Mouse (Mus musculus) left cerebral cortex, postnatal 14 days (tissue): ENCODE data around the gene Gabarap. TPM values are rescaled to one million over a fixed set of nuclear protein-coding genes. Genes with fewer than 3 reads are reported as not detected.

Source experiments
- DNase-seq, 2 experiments: peaks; one replicate each; pipeline ENCODE4 v3.0.0; 2021 to 2022; ENCODE audit warnings: low spot score in 2 of 2, mixed read lengths in 1 of 2
- intact Hi-C: fragments of 180-260 bp; cut with DNase I; formaldehyde crosslinking; loops from one replicate; pipeline ENCODE4 v1.15.1; 2025
- total RNA-seq, 2 experiments: library from RNA; stranded (reverse); gene quantifications; 2 replicates each; pipeline ENCODE4 v1.2.3; 2021

The Gabarap gene
- total RNA-seq, 2 experiments from 2014 or later = 213 to 217 TPM

DNA sequence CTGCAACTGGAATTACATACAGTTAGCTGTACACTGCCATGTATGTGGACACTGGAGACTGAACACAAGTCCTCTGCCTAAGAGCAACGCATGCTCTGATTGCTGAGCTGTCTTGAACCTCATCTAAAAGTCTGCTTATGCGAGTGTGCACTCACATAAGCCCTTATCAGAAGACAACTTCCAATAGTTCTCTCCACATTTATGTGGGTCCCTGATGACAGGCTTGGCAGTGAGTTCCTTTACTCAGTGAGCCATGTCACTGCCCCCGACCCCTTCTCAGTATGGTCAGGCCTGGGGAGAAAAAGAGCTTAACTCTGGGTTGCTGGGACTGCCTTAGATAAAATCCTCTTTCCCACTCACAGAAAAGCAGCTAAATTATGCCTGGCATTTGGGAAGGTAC lies 25.7 kb downstream of the Gabarap start, which contains the start of gene Dlg4:
Gene Dlg4, plus strand, starts transcription at position 274 of the 400 bp plus-strand sequence.
- DNase-seq = no peak
- intact Hi-C loops = no loop called here

DNA sequence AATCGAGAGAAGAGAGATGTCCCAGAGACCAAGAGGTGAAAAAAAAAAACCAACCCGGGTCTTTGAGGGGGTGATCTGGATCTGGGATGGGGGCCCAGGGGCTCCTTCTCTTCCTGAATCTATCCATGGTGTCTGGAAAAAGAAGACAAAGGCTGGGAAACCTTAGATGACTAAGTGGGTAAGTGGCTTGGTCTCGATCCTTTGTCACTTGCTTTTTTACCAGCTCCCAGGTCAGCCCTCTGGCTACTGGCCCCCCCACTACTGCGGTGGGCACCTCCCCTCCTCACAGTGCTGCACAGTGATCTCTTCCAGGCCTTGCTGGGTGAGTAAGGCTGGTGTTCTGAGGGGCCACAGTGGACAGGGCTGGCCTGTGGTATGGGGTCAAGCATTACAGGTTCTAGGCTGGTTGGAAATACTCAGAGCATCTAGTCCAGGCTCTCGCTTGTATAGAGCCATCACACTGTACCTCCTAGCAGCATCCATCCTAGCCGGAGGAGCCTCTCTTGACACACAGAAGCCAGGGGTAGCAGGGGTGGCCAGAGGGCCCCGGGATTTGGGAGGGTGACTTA lies 26.3 kb downstream of the Gabarap start:
- intact Hi-C loops = no loop called here
- no peak for DNase-seq

DNA sequence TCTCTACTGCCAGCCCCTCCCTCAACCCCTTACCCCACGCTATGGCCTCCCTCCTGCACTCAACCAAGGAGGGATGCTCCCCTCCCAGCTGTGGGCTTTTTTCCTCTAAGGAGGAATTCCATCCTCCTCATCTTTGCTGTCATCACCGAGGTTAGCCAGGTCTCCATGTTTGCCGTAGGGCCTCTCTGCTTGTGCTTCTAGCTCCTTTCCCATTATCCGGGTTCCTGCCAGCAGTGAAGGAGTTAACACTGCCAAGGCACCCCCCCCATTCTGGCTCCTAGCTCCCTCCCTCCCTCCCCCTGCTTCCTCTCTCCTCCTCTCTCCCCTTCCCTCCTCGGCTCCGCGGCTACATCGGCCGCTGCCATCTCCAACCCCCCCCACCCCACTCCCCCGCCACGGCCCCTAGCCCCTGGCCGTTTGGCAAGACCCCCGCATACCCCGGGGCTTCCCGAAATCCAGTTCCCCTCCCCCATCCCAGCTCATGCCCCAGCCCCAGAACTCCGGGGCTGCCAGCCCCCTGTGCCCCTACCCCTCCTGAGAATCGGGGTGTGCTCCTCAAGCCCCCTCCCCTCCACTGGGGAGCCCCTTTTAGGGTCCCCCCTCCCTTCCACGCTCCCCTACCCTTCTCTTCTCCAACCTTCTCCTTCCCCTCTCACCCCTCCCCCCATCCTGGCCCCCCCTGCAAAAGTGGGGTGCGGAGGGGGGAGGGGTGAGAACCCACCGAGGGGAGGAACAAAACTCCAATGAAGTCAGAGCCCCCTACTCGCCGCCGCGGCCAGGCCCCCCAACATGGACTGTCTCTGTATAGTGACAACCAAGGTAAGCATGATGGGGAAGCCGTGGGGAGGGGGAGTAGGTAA lies 27.4 kb downstream of the Gabarap start:
- intact Hi-C loops = no loop called here
- DNase-seq = peak; percentile 80 to 85

DNA sequence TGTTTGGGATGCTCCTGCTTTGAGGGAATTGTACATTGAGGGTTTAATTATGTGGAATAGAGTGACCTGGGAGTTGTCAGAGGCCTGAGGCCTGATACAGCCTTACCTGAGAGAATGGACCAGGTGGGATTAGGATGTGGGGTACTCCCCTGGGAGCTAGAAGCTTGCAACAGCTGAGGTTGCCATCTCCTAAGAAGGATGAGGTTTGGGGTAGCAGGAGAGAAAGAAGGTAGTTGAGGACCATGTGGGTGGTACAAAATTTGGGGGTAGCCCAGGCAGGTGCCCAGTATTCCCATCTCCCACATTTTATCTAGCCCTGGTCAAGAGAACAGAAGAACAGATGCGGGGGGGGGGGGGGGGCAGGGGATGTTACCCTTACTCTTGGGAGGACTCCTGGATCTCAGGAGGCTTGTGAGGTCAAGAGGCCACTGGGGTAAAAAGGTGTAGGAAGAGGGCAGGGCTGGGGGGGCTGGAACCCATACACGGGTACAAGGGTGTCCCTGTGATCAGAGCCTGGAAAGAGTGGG lies 28.6 kb downstream of the Gabarap start:
- DNase-seq = no peak
- intact Hi-C loops = no loop called here

DNA sequence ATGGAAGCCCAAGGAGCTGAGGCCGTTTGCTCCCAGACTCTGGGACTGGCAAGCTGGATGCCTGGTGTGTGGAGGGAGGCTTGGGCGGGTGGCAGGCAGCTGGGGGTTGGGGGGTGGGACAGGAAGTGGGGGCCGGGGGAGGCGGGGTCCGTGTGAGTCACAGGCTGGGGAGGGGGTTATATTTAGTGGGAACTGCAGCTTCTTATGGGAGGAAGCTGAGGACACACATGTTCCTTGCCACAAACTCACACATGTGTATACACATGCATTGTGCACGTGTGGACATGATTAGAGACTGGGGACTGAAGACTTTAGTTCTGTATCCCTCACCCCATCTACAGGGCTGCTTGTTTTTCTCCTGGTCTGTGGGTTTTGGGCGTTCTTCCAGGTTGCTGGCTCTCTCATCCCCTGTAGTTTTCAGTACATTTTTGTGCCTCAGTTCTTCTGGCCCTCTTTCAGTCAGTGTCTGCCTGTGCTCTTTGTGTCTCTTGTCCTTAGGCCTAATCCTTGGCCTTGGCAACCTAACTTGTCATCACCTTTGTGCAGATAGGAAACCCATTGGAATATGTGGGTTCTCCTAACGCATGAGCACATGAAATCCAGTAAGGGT lies 29.2 kb downstream of the Gabarap start:
- intact Hi-C loops = no loop called here

DNA sequence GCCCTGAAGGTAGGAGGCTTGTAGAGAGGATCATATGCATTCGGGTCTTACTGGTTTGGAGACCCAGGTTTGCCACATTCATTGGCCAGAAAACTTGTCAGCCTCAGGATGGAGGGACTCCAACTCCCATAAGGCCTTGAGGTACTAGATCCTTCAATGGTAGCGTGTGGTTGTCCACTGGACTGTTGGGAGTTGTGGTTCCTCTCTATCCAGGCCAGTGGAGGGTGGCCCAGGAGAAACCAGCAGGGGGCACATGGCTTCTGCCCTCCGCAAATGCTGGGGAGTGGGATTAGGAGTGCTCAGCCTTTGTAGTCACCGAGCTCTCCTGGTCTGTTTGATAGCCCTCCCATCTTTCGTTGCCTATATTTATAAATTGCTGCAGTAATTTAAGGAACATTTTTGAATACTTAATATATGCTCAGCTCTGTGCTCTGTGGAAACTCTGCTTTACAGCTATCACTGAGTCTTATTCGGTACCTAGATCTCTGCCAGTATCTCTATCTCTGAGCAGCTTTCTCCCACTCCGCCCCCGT lies 29.9 kb downstream of the Gabarap start:
- peak; percentile 74 to 89 for DNase-seq
- intact Hi-C loops = no loop called here

More for the DNA sequence above, 29.2 kb downstream of the Gabarap start:
- peak; percentile 61 to 65 for DNase-seq

DNA sequence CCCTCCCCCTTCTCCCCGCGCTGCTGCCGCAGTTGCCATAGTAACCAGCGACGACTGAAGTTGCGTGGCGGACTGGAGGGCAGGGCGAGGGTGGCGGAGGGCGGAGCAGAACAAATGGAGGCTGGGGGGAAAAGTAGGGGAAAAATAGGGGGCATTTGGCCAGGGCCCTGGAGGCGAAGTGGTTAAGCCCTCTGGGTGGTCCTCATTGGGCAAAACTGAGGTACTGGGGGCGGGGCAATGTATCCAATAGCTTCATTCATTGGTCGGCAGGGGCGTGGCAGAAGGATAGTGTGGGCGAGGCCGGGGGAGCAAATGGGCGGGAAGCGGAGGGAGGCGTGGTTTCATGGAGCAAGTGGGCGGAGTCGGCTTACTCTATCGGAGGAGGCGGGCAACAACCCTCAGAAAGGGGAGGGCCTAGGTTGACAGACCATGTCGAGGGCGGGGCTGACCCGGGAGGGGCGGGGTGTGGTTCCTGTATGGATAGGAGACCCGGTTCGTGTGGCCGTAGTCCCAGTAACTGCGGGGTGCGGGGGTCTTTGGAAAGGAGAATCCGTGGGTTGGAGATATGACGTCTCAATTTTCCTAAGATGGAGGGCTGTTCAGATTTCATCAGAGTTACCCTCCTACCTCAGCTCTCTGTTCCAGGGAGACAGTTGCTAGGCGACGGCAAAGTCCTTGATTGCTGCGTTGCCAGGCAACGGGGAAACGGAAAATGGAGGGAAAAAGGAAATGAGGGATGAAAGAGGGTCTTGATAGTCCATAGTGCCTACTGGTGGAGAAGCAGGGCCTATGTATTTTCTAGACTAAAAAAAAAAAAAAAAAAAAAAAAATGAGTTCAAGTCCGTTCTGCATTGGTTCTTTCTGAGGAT lies 30.6 kb downstream of the Gabarap start:
- DNase-seq = peak; percentile 98 to 99
- intact Hi-C loops = no loop called here

DNA sequence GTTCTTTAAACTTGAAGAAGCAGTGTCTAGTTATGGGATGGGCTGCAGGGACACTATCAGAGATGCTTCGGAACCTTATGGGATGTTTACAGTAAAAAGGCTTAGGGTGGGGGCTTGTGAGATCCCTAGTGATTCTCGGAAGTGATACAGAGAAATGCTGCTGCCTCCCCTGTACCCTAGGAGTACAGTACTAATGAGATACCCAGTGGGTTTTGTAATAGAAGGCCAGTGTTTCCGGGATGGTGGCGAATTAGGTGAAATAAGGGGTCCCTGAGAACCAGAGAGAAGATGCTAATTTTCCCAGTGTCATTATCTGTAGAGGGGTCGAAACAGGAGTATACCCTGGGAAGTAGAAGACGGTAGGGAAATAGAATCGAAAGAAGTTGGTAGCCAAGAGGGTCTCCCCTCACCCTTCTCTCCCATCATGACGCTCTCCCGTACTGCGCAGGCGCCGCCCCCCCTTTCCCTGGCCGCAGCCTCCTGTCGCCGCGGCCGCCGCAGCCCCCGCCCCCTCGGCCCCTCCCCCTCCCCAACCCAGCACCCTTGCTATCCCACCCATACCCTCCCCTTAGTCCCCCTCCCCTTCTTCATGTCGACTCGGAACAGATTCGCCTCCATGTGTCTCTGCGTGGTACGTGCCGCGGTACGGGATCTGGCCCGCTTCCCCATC lies 32.7 kb downstream of the Gabarap start:
- intact Hi-C loops = no loop called here
- DNase-seq = no peak

DNA sequence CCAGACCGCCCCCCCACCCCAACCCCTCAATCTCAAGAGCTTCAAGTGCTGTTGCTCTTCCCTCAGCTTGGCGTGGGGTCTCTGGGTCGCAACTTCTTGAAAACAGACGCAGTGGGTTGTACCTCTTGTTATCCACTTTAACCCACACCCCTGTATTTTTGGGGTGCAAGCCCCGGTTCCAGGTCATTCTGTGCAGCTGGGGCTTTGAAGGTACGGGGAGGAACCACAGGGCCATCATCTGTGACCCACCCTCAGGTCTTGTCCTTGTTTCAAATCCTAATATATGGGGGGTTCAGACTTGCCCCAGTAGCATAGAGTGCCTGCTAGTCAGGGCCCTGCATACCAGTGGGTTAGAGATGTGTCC lies 33.2 kb downstream of the Gabarap start:
- intact Hi-C loops = no loop called here
- no peak for DNase-seq

DNA sequence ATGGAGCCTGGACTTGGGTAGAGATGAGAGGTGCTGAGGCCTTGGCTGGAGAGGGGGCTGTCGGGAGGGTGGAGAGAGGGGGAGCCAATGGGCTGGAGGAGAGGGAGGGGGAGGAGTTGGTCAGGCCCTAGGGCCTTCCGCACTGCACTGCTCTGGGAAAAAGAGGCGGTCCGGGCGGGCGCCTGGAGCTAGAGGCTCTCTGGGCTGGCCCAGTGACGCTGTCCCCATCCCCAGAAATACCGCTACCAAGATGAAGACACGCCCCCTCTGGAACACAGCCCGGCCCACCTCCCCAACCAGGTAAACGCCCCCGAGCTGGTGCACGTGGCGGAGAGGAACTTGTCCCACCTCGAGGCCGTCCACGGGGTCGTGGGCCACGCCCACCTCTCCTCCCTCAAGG lies 35.7 kb downstream of the Gabarap start:
- intact Hi-C loops = no loop called here
- DNase-seq = no peak

DNA sequence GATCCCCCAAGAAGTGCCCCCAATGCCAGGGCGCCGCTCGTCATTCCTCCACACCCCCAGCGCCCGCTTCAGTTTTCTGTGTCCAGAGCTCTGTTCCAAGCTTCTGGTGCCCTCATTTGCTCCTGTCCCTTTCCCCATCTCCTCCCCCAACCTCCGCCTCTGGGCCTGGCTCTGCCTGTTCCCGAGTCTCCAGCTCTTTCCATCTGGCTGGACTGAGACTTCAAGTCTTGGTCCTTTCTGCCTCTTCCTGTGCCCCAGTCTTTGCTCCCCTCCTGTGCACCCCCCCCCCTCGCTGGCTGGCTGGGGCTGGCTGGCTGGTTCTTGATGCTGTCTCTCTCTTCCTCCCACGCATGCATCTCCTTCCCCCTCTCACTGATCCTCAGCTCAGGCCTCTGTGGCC lies 36.5 kb downstream of the Gabarap start:
- intact Hi-C loops = no loop called here
- DNase-seq = no peak

DNA sequence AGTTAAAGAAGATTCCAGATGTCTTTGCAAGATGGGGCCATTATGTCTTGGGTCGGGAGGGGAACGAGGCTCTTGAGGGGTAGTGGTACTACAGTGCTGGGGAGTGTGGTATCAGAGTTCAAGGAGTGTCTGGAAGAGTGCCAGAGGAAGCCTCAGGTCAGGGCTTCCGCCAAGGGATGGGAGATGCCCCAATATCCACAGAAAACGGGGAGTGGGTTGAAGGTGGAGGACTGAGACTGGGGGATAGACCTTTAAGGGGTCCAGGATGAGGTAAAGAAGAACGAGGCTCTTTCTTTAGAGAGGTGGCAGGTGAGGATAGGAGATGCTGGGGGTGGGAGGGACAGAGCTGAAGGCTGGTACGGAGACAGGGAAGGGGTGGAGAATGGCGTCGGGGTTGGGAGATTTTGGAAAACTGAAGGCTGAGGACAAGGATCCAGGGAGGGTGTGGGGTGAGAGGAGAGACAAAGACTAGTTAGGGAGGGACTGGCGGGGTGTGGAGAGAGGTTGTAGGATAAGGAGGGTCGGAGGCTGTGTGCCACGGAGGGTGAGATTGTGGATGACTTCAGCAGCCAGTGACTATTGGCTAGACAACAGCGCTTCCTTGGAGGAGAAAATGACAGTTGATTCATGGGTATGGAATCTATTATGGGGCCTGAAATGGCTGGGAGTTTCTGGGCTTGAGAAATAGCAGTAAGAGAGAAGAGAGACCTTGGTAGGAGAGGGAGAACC lies 37.6 kb downstream of the Gabarap start:
- DNase-seq = no peak
- intact Hi-C loops = no loop called here

DNA sequence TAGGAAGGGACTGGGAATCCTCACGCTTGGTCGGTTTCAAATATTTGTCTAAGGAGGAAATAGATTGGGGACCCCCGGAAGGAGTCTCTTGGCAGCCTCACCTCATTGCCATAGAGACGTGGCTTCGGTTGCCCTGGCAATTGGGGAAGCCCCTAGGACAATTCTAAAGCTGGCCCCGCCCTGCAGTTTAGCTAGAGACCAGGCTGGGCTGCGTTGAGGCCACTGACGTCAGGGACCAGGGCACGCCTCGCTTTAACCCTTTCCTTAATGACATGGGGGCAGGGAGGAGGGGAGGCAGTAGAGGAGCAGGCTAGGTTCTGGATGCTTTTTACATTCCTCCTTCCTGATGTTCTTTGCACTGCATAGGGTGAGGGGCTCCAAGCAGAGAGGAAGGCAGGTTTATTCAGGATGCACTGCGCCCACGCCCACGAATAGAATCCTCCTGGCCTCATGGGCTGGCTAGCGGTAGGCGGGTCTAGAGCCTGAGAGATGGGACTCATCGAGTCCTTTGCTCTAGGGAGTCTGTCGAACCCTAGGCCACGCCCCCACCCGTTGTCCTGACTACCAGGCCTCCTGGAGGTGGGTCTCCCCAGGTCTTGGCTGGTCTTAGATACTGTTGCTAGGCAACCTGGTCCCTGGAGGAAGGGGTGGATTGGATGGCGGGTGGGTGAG lies 38.3 kb downstream of the Gabarap start:
- peak; percentile 85 to 96 for DNase-seq
- intact Hi-C loops = no loop called here

DNA sequence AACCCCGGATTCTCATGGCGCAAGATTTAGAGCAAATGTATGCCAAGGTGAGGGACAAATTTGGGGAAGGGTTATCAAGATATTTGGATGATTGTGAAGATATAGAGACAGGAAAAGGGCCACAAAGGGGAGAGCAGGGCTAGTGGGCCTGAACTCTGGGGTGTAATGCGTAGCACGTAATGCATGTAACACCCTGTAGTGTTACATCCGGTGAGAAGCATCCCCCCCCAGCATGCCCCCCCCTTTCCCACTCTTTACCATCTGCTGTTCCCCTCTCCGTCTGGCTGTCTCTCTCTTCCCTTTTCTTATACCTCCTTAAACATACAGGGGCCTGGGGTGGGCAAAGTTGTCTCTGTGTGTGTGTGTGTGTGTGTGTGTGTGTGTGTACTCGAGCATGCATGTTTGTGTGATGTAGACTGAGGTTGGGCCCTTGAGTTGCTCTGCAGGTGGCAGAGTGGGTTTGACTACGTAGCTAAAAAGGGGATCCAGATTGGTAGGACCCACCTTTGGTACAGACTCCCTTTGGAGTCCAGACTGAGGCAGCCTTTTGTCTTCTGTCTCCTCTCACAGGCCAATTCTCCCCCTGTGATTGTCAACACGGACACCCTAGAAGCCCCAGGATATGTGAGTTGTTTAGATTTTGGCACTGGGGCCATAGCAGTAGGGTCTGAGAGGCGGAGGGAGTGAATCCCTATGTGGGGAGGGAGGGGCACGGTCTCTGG lies 39.0 kb downstream of the Gabarap start:
- intact Hi-C loops = no loop called here
- no peak for DNase-seq

DNA sequence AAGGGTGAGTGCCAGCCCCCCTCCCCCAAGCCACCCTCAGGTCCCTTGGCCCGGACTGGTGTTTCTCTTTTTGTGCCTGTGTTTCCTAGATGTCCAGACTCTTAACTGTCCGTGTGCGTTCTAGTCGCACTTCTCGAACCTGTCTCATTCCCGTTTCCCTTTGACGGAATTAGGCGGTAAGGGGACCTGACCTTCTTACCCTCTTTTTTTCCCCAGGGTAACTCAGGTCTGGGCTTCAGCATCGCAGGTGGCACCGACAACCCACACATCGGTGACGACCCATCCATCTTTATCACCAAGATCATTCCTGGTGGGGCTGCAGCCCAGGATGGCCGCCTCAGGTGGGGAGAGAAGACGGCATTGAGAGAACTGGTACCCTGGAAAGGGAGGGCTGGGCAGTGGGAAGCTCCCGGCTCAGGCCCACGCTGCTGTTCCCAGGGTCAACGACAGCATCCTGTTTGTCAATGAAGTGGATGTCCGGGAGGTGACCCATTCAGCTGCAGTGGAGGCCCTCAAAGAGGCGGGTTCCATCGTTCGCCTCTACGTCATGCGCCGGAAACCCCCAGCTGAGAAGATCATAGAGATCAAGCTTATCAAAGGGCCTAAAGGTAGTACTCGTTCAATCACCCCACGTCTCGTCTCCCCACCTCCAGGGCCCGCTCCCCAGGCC lies 39.8 kb downstream of the Gabarap start:
- DNase-seq = no peak
- intact Hi-C loops = no loop called here

DNA sequence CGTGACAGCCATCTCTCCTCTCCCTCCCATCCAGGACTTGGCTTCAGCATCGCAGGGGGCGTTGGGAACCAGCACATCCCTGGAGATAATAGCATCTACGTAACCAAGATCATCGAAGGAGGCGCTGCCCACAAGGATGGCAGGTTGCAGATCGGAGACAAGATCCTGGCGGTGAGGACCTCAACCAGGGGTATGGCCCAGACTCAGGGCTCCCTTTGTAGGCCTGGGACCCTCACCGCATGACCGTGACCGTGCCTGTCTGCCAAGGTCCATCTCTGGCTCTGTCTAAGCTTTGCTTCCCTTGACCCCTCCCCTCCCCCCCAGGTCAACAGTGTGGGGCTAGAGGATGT lies 40.4 kb downstream of the Gabarap start:
- no peak for DNase-seq
- intact Hi-C loops = no loop called here

DNA sequence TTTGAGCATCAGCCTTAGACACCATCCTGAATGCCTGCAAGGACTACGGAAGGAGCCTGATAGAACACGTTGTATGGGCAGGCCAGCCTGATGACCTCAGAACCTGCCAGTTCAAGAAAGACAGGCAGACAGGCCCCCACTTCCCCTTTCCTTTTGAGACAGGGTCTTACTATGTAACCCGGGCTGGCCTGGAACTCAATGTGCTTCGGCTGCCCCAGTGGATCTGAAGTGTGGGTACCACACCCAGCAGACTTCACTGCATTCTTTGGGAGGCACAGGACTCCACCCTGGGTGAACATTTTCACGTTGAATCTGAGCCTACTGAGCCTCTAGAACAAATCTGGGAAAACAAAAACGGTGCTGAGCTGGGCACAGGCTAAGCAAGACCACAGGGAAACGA lies 47.2 kb downstream of the Gabarap start:
- intact Hi-C loops = no loop called here
- no peak for DNase-seq
